Mouse (Mus musculus) hindbrain, embryonic 11.5 days (tissue): ENCODE results near the gene Amigo2. TPM values are rescaled to one million over a fixed set of nuclear protein-coding genes. Genes with fewer than 3 reads are reported as not detected.

ENCODE experiments used
- polyA plus RNA-seq: library from polyadenylated mRNA; unstranded; fragments of >200 nt; fragmentation: Nextera tagmentation; extraction: Ambion mirVana; gene quantifications from 2 replicates; pipeline ENCODE4 v1.2.1, GENCODE M21; 2014

Gene Amigo2
- polyA plus RNA-seq, 1 experiment from 2014 or later, result 6.0 TPM

Other genes starting within 250 kb of the Amigo2 start
- gene Slc38a4, start 191.3 kb downstream of the Amigo2 start, polyA plus RNA-seq, result 36.3 and 39.7 TPM in 2 replicates
- gene Pced1b, start 180 bp downstream of the Amigo2 start, polyA plus RNA-seq, result 3.2 and 3.4 TPM in 2 replicates